Mouse (Mus musculus) CH12.LX (cell line): ENCODE measurements around the gene Epb41l1. TPM values are rescaled to one million over a fixed set of nuclear protein-coding genes. Genes with fewer than 3 reads are reported as not detected.

ENCODE experiments used
- DNase-seq: peaks from one replicate; pipeline ENCODE4 v3.0.0-alpha.2; 2013; ENCODE audit errors: extremely low read depth
- H3K27ac ChIP-seq: 2 replicates; pipeline ENCODE4 v1.5.1; 2012; ENCODE audit warnings: low read depth, mild to moderate bottlenecking, control low read depth, moderate library complexity; ENCODE audit not compliant: insufficient read depth
- H3K27me3 ChIP-seq: replicated peaks from 2 replicates; pipeline ENCODE3; 2012; ENCODE audit warnings: inconsistent platforms
- H3K36me3 ChIP-seq, 2 experiments: replicated peaks in 1 of 2; 2 replicates each; pipeline versions ENCODE3 to v1.6.1; 2012; ENCODE audit warnings: inconsistent platforms in 1 of 2, low read length in 1 of 2, mild to moderate bottlenecking in 1 of 2, mixed read lengths in 1 of 2, moderate library complexity in 1 of 2; ENCODE audit not compliant: control insufficient read depth in 1 of 2, insufficient read depth in 1 of 2
- H3K4me1 ChIP-seq, 2 experiments: 2 replicates each; pipeline ENCODE4 v1.6.1; 2012; ENCODE audit warnings: inconsistent platforms in 1 of 2, moderate library complexity in 1 of 2; ENCODE audit not compliant: insufficient read depth in 2 of 2, control insufficient read depth in 1 of 2
- H3K4me2 ChIP-seq: 2 replicates; pipeline ENCODE4 v1.6.1; 2012; ENCODE audit warnings: low read depth, mild to moderate bottlenecking, control low read depth; ENCODE audit not compliant: poor library complexity, insufficient read depth, severe bottlenecking
- H3K4me3 ChIP-seq, 3 experiments: fragments of 150-350 bp in 1 of 3; sonication (generic) in 1 of 3; replicated peaks in 1 of 3; 2 replicates each; pipeline versions ENCODE3 to v1.5.1; 2011 to 2012; ENCODE audit warnings: low read depth in 2 of 3, low read length in 2 of 3, mild to moderate bottlenecking in 2 of 3, moderate library complexity in 2 of 3, control low read depth in 1 of 3, improper control_type of control experiment in 1 of 3, inconsistent platforms in 1 of 3, mixed read lengths in 1 of 3; ENCODE audit not compliant: poor library complexity in 1 of 3
- H3K79me2 ChIP-seq: replicated peaks from 2 replicates; pipeline ENCODE4 v1.6.1; 2012; ENCODE audit warnings: mild to moderate bottlenecking, moderate library complexity; ENCODE audit not compliant: control insufficient read depth, poor library complexity, insufficient read depth, severe bottlenecking; ENCODE audit errors: extremely low read depth
- H3K9ac ChIP-seq: 2 replicates; pipeline ENCODE4 v1.6.1; 2012; ENCODE audit warnings: low read depth, mild to moderate bottlenecking, control low read depth, moderate library complexity; ENCODE audit not compliant: insufficient read depth
- H3K9me3 ChIP-seq: replicated peaks from 2 replicates; pipeline ENCODE3; 2012; ENCODE audit warnings: low read length, inconsistent platforms, mixed read lengths
- CTCF ChIP-seq, 2 experiments: IDR thresholded peaks in 1 of 2; conservative IDR thresholded peaks in 1 of 2; 2 replicates each; pipeline ENCODE4 v1.5.1; 2011 to 2012; ENCODE audit warnings: low read depth in 2 of 2, low read length in 2 of 2, improper control_type of control experiment in 1 of 2, inconsistent platforms in 1 of 2, mild to moderate bottlenecking in 1 of 2, moderate library complexity in 1 of 2
- E2F4 ChIP-seq: IDR thresholded peaks from 2 replicates; pipeline ENCODE4 v1.6.1; 2011; ENCODE audit warnings: low read depth, low read length, improper control_type of control experiment; ENCODE audit not compliant: insufficient replicate concordance
- ETS1 ChIP-seq: conservative IDR thresholded peaks from 2 replicates; pipeline ENCODE4 v1.6.1; 2012; ENCODE audit warnings: low read depth, mild to moderate bottlenecking, inconsistent platforms, low read length, improper control_type of control experiment, moderate library complexity
- HCFC1 ChIP-seq: IDR thresholded peaks from 2 replicates; pipeline ENCODE4 v1.6.1; 2012; ENCODE audit warnings: low read depth, mild to moderate bottlenecking, inconsistent platforms, low read length, improper control_type of control experiment
- IRF4 ChIP-seq: IDR thresholded peaks from 2 replicates; pipeline ENCODE4 v1.6.1; 2014; ENCODE audit warnings: low read depth, mild to moderate bottlenecking, inconsistent platforms, low read length, improper control_type of control experiment
- JUND ChIP-seq: conservative IDR thresholded peaks from 2 replicates; pipeline ENCODE4 v1.6.1; 2011; ENCODE audit warnings: low read depth, low read length, improper control_type of control experiment
- MAX ChIP-seq: IDR thresholded peaks from 2 replicates; pipeline ENCODE4 v1.6.1; 2011; ENCODE audit warnings: low read length, improper control_type of control experiment
- NELFE ChIP-seq: IDR thresholded peaks from 2 replicates; pipeline ENCODE4 v1.6.1; 2011; ENCODE audit warnings: low read depth, low read length, improper control_type of control experiment
- NRF1 ChIP-seq: IDR thresholded peaks from 2 replicates; pipeline ENCODE4 v1.6.1; 2014; ENCODE audit warnings: low read depth, mild to moderate bottlenecking, inconsistent platforms, low read length, improper control_type of control experiment, moderate library complexity
- POLR2A ChIP-seq: IDR thresholded peaks from 2 replicates; pipeline ENCODE4 v1.6.1; 2011; ENCODE audit warnings: low read depth, mild to moderate bottlenecking, improper control_type of control experiment, low read length
- POLR2AphosphoS2 ChIP-seq: IDR thresholded peaks from 2 replicates; pipeline ENCODE4 v1.6.1; 2011; ENCODE audit warnings: low read depth, low read length, improper control_type of control experiment
- RAD21 ChIP-seq: IDR thresholded peaks from 2 replicates; pipeline ENCODE4 v1.6.1; 2011; ENCODE audit warnings: low read depth, mild to moderate bottlenecking, low read length, improper control_type of control experiment, moderate library complexity
- TBP ChIP-seq: conservative IDR thresholded peaks from 2 replicates; pipeline ENCODE4 v1.6.1; 2011; ENCODE audit warnings: low read depth, low read length, improper control_type of control experiment
- USF1 ChIP-seq: IDR thresholded peaks from 2 replicates; pipeline ENCODE4 v1.6.1; 2014; ENCODE audit warnings: low read depth, mild to moderate bottlenecking, inconsistent platforms, low read length, improper control_type of control experiment
- ZMIZ1 ChIP-seq: IDR thresholded peaks from 2 replicates; pipeline ENCODE4 v1.6.1; 2012; ENCODE audit warnings: low read depth, mild to moderate bottlenecking, inconsistent platforms, low read length, improper control_type of control experiment
- ZNF384 ChIP-seq: IDR thresholded peaks from 2 replicates; pipeline ENCODE4 v1.6.1; 2012; ENCODE audit warnings: low read depth, low read length, improper control_type of control experiment, inconsistent platforms
- dilution Hi-C: fragments of 300-500 bp; cut with MboI; formaldehyde crosslinking; loops from 2 replicates; pipeline ENCODE4 v1.14.3; 2020; ENCODE audit warnings: low sequenced_read_pairs; ENCODE audit not compliant: extremely low pct_unique_long_range_greater_than_20kb, extremely low pct_ligation_motif_present
- in situ Hi-C: fragments of 300-500 bp; cut with MboI; formaldehyde crosslinking; loops from 3 replicates; pipeline ENCODE4 v1.14.3; 2019; ENCODE audit warnings: low sequenced_read_pairs, low pct_ligation_motif_present, low pct_unique_long_range_greater_than_20kb, mixed read lengths
- polyA plus RNA-seq: library from polyadenylated mRNA; unstranded; fragments of >175 nt; gene quantifications from 2 replicates; pipeline ENCODE4 v1.2.1, GENCODE M21; 2012; ENCODE audit warnings: low read depth; ENCODE audit not compliant: insufficient read length
- total RNA-seq, 2 experiments: library from RNA; depleted of rRNA; stranded (reverse); fragments of 300-350 nt in 1 of 2; fragments of >200 nt in 1 of 2; gene quantifications; 2 replicates each; pipeline ENCODE4 v1.2.3; 2012 to 2014

The Epb41l1 gene
- total and polyA plus RNA-seq, 3 experiments, result 0.21 TPM; not detected in 2

GRCm38 (mm10) chr2:156494465-156494864, 73.8 kb downstream of the Epb41l1 start:
- Histone ChIP-seq H3K4me3 (no peak overlapping the region), H3K27me3 (peaks cover 92% of the 10 kb centered on the region), H3K4me1 (no peaks in the 10 kb centered on the region), H3K4me2 (no peak overlapping the region), H3K79me2 (no peaks in the 10 kb centered on the region), H3K27ac (no peak overlapping the region), H3K9me3 (no peaks in the 10 kb centered on the region), H3K9ac (no peak overlapping the region), H3K36me3 (no peaks in the 10 kb centered on the region)
- TF ChIP-seq ZMIZ1, result no peak
- TF ChIP-seq IRF4, result no peak
- TF ChIP-seq E2F4, result no peak
- TF ChIP-seq MAX, result no peak
- TF ChIP-seq HCFC1, result no peak
- no peak for TF ChIP-seq POLR2A
- DNase-seq, result no peak
- in situ Hi-C loops (no loop called here), dilution Hi-C loops (no loop called here)

GRCm38 (mm10) chr2:156494875-156495274, 74.2 kb downstream of the Epb41l1 start:
- Histone ChIP-seq H3K27me3 (peaks cover 92% of the 10 kb centered on the region), H3K9me3 (no peaks in the 10 kb centered on the region), H3K9ac (no peak overlapping the region)
- in situ Hi-C loops, result no loop called here
- no peak for TF ChIP-seq CTCF (conservative IDR thresholded peaks at IDR 0.05 in 1 of 2, IDR thresholded peaks at IDR 0.05 in 1 of 2; ENCODE audit: low read depth in 2 of 2, low read length in 2 of 2)
- no peak for TF ChIP-seq NELFE
- TF ChIP-seq USF1, result no peak
- TF ChIP-seq JUND, result no peak
- no peak for TF ChIP-seq ZNF384
- TF ChIP-seq TBP, result no peak
- TF ChIP-seq POLR2A, result no peak
- no peak for TF ChIP-seq POLR2AphosphoS2
- no peak for TF ChIP-seq ETS1
- TF ChIP-seq NRF1, result no peak
- no peak for TF ChIP-seq RAD21
- TF ChIP-seq, all 38 proteins: peak for 0
- no peaks in the 10 kb centered on the region for H3K79me2 ChIP-seq
- no peaks in the 10 kb centered on the region for H3K36me3 ChIP-seq
- no peak overlapping the region for H3K4me3 ChIP-seq
- no peak overlapping the region for H3K27ac ChIP-seq
- no peak for DNase-seq
- H3K4me2 ChIP-seq, result no peak overlapping the region
- no peaks in the 10 kb centered on the region for H3K4me1 ChIP-seq
- dilution Hi-C loops, result no loop called here
